Mouse (Mus musculus) heart, adult 2 months (tissue): ENCODE measurements around the gene Golga2.

ENCODE experiments used
- EP300 ChIP-seq: fragments of 200-500 bp; IDR thresholded peaks from 2 replicates; pipeline ENCODE4 v1.6.1; 2011; ENCODE audit warnings: low read depth, low read length, control low read depth; ENCODE audit not compliant: insufficient read depth
- POLR2A ChIP-seq: fragments of 200-500 bp; IDR thresholded peaks from 2 replicates; pipeline ENCODE4 v1.6.1; 2011; ENCODE audit warnings: mild to moderate bottlenecking, low read depth, low read length, control low read depth; ENCODE audit not compliant: insufficient read depth

DNA sequence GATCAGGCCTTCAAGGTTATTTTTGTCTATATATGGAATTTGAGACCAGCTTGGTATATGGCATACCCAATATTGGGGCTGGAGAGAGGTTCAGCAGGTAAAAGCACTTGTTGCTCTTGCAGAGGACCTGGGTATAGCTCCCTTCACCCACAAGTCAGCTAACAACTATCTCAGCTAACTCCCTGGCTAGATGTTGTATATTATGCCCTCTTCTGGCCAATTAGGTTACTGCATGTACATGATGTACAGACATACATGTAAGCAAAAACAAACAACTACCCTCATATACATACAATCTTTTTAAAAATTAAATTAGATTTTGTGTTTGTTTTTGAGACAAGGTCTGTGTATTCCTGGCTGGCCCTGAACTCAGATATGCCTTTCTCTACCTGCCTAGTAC is 2.4 kb downstream of the Golga2 start:
- no peak for TF ChIP-seq POLR2A
- no peak for TF ChIP-seq EP300
